Mouse (Mus musculus) liver, embryonic 12.5 days (tissue): ENCODE results near the gene Washc2. TPM values are rescaled to one million over a fixed set of nuclear protein-coding genes. Genes with fewer than 3 reads are reported as not detected.

Experiments used
- ATAC-seq: fragments of 200-750 bp; cut with Nextera tagmentation; 2 replicates; pipeline ENCODE4 v1.8.0; 2017; ENCODE audit warnings: moderate number of reproducible peaks, mild to moderate bottlenecking, moderate library complexity
- H3K27ac ChIP-seq: fragments of 300-500 bp; sonication (generic); 2 replicates; pipeline ENCODE4 v1.5.1; 2016; ENCODE audit warnings: mild to moderate bottlenecking
- H3K27me3 ChIP-seq: fragments of 300-500 bp; sonication (generic); replicated peaks from 2 replicates; pipeline ENCODE4 v1.6.1; 2016; ENCODE audit warnings: mild to moderate bottlenecking, moderate library complexity
- H3K36me3 ChIP-seq: fragments of 300-500 bp; sonication (generic); 2 replicates; pipeline ENCODE4 v1.6.1; 2016; ENCODE audit warnings: mild to moderate bottlenecking, moderate library complexity
- H3K4me1 ChIP-seq: fragments of 300-500 bp; sonication (generic); 2 replicates; pipeline ENCODE4 v1.6.1; 2016
- H3K4me2 ChIP-seq: fragments of 300-500 bp; sonication (generic); 2 replicates; pipeline ENCODE4 v1.6.1; 2016; ENCODE audit warnings: mild to moderate bottlenecking, moderate library complexity
- H3K4me3 ChIP-seq: fragments of 300-500 bp; sonication (generic); 2 replicates; pipeline ENCODE4 v1.5.1; 2016; ENCODE audit warnings: mild to moderate bottlenecking, moderate library complexity
- H3K9ac ChIP-seq: fragments of 300-500 bp; sonication (generic); 2 replicates; pipeline ENCODE4 v1.6.1; 2016; ENCODE audit warnings: mild to moderate bottlenecking, moderate library complexity
- H3K9me3 ChIP-seq: fragments of 300-500 bp; sonication (generic); replicated peaks from 2 replicates; pipeline ENCODE4 v1.6.1; 2016; ENCODE audit warnings: mild to moderate bottlenecking, moderate library complexity
- WGBS: fragments of 180-500 bp; shearing (Covaris S2); methylation state at CpG from one replicate; pipeline ENCODE4 v1.1.7; 2016; ENCODE audit not compliant: insufficient replicate concordance; 5-methylcytosine and 5-hydroxymethylcytosine counted together
- polyA plus RNA-seq: library from polyadenylated mRNA; unstranded; fragments of >200 nt; fragmentation: Nextera tagmentation; extraction: Ambion mirVana; gene quantifications from 2 replicates; pipeline ENCODE4 v1.2.1, GENCODE M21; 2016

The Washc2 gene
- polyA plus RNA-seq, 1 experiment from 2014 or later = 18.7 TPM

- Histone ChIP-seq H3K27ac (no peak overlapping the region), H3K27me3 (no peaks in the 10 kb centered on the region), H3K9ac (no peak overlapping the region), H3K4me2 (no peak overlapping the region), H3K36me3 (no peaks in the 10 kb centered on the region), H3K4me3 (no peak overlapping the region), H3K4me1 (0 out of 2 replicates have a peak, but pooled peaks cover 3% of the 10 kb centered on the region), H3K9me3 (no peaks in the 10 kb centered on the region)
- ATAC-seq = no peak
- 73% methylated on average over 2 of the region's 2 CpGs for WGBS
These were observed 103.6 kb downstream of the Washc2 start for GRCm38 (mm10) chr6:116311411-116311810.

Other genes starting within 250 kb of the Washc2 start
- gene Plxnd1, start 213.0 kb upstream of the Washc2 start, polyA plus RNA-seq = 16.2 TPM in 2 replicates
- 3.9 and 5.3 TPM in 2 replicates for gene Tmcc1, start 14.6 kb upstream of the Washc2 start, polyA plus RNA-seq
- gene Zfand4, start 56.2 kb downstream of the Washc2 start, polyA plus RNA-seq = 6.1 and 6.6 TPM in 2 replicates
- 85.2 and 94.3 TPM in 2 replicates for gene March8, start 130.0 kb downstream of the Washc2 start, polyA plus RNA-seq